Mouse (Mus musculus) neutrophil, adult 5-6 weeks (primary cell): ENCODE results near the gene Gipc1. TPM values are rescaled to one million over a fixed set of nuclear protein-coding genes. Genes with fewer than 3 reads are reported as not detected.

Experiments used
- ATAC-seq: fragments of 151-379, 151-347 bp; 2 replicates; pipeline ENCODE4 v1.8.0; 2017; ENCODE audit warnings: mild to moderate bottlenecking, moderate TSS enrichment; ENCODE audit not compliant: insufficient number of reproducible peaks, poor library complexity, low FRiP score, severe bottlenecking; ENCODE audit errors: extremely low read depth
- total RNA-seq: library from RNA; stranded (forward); fragments of 200-1000 nt; gene quantifications from 2 replicates; pipeline ENCODE4 v1.2.3, GENCODE M21; 2017

The Gipc1 gene
- total RNA-seq, 1 experiment from 2014 or later = 7.4 TPM

DNA sequence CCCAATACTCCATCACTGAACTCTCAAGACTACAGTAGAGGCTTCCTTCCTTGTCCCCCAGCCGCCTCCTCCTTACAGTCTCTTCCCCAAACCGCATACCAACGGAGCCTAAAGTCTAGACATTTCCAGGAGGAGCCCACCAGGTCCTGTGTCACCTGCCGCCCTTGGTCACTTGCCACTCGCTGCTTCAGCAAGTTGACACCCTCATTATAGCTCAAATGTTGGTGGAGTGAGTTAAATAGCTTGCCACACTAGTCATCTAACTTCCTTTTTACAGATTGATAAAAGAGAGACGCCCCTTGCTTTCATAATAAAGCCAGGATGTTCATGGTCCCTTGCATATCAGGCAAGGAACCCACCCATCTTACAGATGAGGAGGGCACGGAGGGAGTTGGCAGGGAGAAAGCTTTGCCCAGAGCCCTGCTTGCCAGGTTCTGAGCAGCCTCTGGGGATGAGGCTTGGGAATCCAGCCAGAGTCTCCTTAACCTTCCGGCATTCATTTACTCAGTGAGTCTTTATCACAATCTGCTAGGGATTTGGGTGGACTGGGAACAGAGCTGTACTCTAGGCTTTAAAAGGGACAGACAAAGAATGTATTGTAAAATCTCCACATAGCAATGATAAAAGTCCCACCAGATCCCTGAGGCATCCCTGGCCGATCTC lies 48.1 kb downstream of the Gipc1 start:
- ATAC-seq = no peak

DNA sequence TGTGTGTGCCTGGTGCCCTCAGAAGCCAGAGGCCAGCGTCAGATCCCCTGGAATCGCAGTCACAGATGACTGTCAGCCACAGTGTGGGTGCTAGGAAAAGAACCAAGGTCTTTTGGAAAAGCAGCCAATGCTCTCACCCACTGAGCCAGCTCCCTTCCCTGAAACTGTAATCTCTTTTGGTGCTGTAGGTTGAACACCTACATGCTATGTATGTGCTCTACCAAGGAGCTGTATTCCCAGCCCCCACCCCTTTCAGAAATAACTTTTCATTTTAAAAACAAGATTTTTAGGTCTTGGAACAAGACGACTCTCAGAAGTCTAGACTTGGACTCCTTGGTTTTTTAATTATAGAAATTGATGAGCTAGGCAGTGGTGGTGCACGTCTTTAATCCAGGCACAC lies 50.9 kb downstream of the Gipc1 start:
- ATAC-seq = no peak

DNA sequence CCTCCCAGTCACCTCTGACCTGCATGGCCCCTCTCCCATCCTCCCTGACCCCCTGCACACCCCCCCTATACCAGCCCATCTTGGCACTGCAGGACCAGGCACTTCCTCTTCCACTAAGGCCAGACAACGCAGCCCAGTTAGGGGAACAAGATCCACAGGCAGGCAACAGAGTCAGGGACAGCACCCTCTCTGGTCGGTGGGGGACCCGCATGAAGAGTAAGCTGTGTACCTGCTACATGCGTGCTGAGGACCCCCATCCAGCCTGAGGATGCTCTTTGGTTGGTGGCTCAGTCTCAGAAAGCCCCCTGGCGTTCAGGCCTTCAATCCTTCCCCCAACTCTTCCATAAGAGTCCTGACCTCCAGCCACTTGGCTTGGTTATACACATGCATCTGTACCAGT lies 53.9 kb downstream of the Gipc1 start:
- no peak for ATAC-seq

DNA sequence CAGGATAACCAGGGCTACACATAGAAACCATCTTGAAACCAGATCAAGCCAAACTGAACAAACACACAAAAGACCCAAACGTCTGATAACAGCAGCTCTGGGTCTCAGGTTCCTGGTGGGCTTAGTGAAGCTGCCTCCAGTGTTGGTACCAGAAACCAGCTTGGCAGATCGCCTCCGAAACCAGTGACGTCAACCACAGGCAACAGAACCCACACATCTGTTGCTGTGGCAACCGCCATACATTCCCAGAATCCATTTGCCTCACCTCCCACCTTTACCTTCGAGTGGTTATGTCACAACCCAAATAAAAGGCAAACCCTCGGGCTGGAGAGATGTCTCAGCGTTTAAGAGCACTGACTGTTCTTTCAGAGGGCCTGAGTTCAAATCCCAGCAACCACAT lies 55.1 kb downstream of the Gipc1 start:
- ATAC-seq = no peak

Other genes with a start within 250 kb of the Gipc1 start
- 18.7 and 20.5 TPM in 2 replicates for gene Scoc, start 194.3 kb upstream of the Gipc1 start, total RNA-seq
- gene Olfr370, start 116.9 kb upstream of the Gipc1 start, total RNA-seq = not detected in 2 replicates
- 89.4 and 91.9 TPM in 2 replicates for gene Ndufb7, start 86.0 kb upstream of the Gipc1 start, total RNA-seq
- gene Tecr, start 44.7 kb upstream of the Gipc1 start, total RNA-seq = 114 and 122 TPM in 2 replicates
- gene Dnajb1, start 44.5 kb upstream of the Gipc1 start, total RNA-seq = 42.1 and 42.7 TPM in 2 replicates
- 7.2 and 10.8 TPM in 2 replicates for gene Ptger1, start 14.0 kb downstream of the Gipc1 start, total RNA-seq
- 321 and 387 TPM in 2 replicates for gene Pkn1, start 46.5 kb downstream of the Gipc1 start, total RNA-seq
- 47.5 and 56.8 TPM in 2 replicates for gene Ddx39, start 62.5 kb downstream of the Gipc1 start, total RNA-seq
- 1,105 and 1,130 TPM in 2 replicates for gene Adgre5, start 88.6 kb downstream of the Gipc1 start, total RNA-seq
- gene Adgrl1, start 247.4 kb downstream of the Gipc1 start, total RNA-seq = 2.8 and 5.5 TPM in 2 replicates